Mouse (Mus musculus) neural tube, embryonic 14.5 days (tissue): ENCODE results near the gene Cd3eap. TPM values are rescaled to one million over a fixed set of nuclear protein-coding genes. Genes with fewer than 3 reads are reported as not detected.

ENCODE experiments used
- ATAC-seq: fragments of 200-750 bp; cut with Nextera tagmentation; 2 replicates; pipeline ENCODE4 v1.8.0; 2017; ENCODE audit warnings: low read depth, mild to moderate bottlenecking, moderate TSS enrichment, moderate library complexity
- H3K27ac ChIP-seq: fragments of 300-500 bp; sonication (generic); 2 replicates; pipeline ENCODE4 v1.5.1; 2014; ENCODE audit warnings: low read depth, mild to moderate bottlenecking, control low read depth, low read length, moderate library complexity, mixed read lengths
- H3K27me3 ChIP-seq: fragments of 300-500 bp; sonication (generic); 2 replicates; pipeline ENCODE4 v1.6.1; 2014; ENCODE audit warnings: low read length; ENCODE audit not compliant: control insufficient read depth, insufficient read depth
- H3K36me3 ChIP-seq: fragments of 300-500 bp; sonication (generic); 2 replicates; pipeline ENCODE4 v1.6.1; 2014; ENCODE audit warnings: low read length, mixed read lengths; ENCODE audit not compliant: control insufficient read depth, insufficient read depth
- H3K4me1 ChIP-seq: fragments of 300-500 bp; sonication (generic); 2 replicates; pipeline ENCODE4 v1.6.1; 2014; ENCODE audit warnings: low read length; ENCODE audit not compliant: control insufficient read depth, insufficient read depth
- H3K4me2 ChIP-seq: fragments of 300-500 bp; sonication (generic); 2 replicates; pipeline ENCODE4 v1.6.1; 2014; ENCODE audit warnings: mild to moderate bottlenecking, low read depth, low read length, control low read depth
- H3K4me3 ChIP-seq: fragments of 300-500 bp; sonication (generic); 2 replicates; pipeline ENCODE4 v1.5.1; 2014; ENCODE audit warnings: low read depth, low read length, control low read depth, mixed read lengths
- H3K9ac ChIP-seq: fragments of 300-500 bp; sonication (generic); replicated peaks from 2 replicates; pipeline ENCODE4 v1.6.1; 2014; ENCODE audit warnings: low read depth, mild to moderate bottlenecking, control low read depth, low read length, mixed read lengths
- H3K9me3 ChIP-seq: fragments of 300-500 bp; sonication (generic); 2 replicates; pipeline ENCODE4 v1.6.1; 2016; ENCODE audit warnings: low read length; ENCODE audit not compliant: control insufficient read depth
- whole genome bisulfite sequencing: fragments of 180-500 bp; shearing (Covaris S2); extraction: QIAGEN DNeasy Blood & Tissue Kit; methylation state at CpG from one replicate; pipeline ENCODE4 v1.1.7; 2014; 5-methylcytosine and 5-hydroxymethylcytosine counted together
- polyA plus RNA-seq: library from polyadenylated mRNA; unstranded; fragments of >200 nt; fragmentation: Nextera tagmentation; extraction: Ambion mirVana; gene quantifications from 2 replicates; pipeline ENCODE4 v1.2.1, GENCODE M21; 2014

Gene Cd3eap
- polyA plus RNA-seq, 1 experiment from 2014 or later = 21.5 TPM

- Histone ChIP-seq H3K4me3 (peak overlapping the region; percentile 37), H3K9ac (0 out of 2 replicates have a peak overlapping the region, but pooled peaks have one; percentile 17), H3K4me2 (peak overlapping the region; percentile 91), H3K27ac (no peak overlapping the region), H3K27me3 (peaks cover 6% of the 10 kb centered on the region), H3K4me1 (peaks cover 28% of the 10 kb centered on the region; the same call in 1 of the 2 replicates), H3K36me3 (no peaks in the 10 kb centered on the region), H3K9me3 (no peaks in the 10 kb centered on the region)
- WGBS = under 1% methylated on average over 27 of the region's 27 CpGs
- peak; percentile 15; the same call in 1 of the 2 replicates for ATAC-seq
Observed at GRCm38 (mm10) chr7:19342481-19343027, 16.7 kb downstream of the Cd3eap start.

- H3K4me3 ChIP-seq = peak overlapping the region; percentile 37
- H3K27ac ChIP-seq = no peak overlapping the region
- peaks cover 6% of the 10 kb centered on the region for H3K27me3 ChIP-seq
- H3K4me1 ChIP-seq = peaks cover 28% of the 10 kb centered on the region; the same call in 1 of the 2 replicates
- H3K4me2 ChIP-seq = peak overlapping the region; percentile 91
- H3K36me3 ChIP-seq = no peaks in the 10 kb centered on the region
- H3K9me3 ChIP-seq = no peaks in the 10 kb centered on the region
- H3K9ac ChIP-seq = peak overlapping the region; percentile 34; the same call in 1 of the 2 replicates
- WGBS = 1% methylated on average over 41 of the region's 41 CpGs
- no peak for ATAC-seq
Observed at GRCm38 (mm10) chr7:19341761-19342409, 17.4 kb downstream of the Cd3eap start.

DNA sequence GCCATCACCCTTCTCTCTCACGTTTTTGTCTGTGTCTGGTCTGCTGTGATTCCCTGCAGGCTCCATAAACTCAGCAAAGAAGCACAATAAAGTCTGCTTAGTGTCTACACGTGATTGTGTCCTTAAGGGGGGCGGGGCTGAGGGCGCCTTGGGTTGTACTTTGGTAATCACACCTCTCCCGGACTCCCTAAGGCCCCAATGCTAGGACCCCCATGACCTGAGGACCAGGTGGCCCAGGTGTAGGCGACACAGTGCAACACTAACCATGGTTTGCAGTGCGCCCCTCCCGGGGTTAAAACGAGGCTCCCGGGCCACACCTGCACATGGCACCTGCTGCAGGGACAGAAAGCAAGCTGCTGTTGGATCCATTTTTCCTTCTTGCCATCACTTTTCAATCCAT lies 18.0 kb downstream of the Cd3eap start:
- no peak for ATAC-seq
- no peak overlapping the region for H3K4me3 ChIP-seq
- no peak overlapping the region for H3K9ac ChIP-seq
- H3K9me3 ChIP-seq = no peaks in the 10 kb centered on the region
- 17% methylated on average over 10 of the region's 10 CpGs for WGBS
- no peaks in the 10 kb centered on the region for H3K36me3 ChIP-seq
- peak overlapping the region; percentile 91 for H3K4me2 ChIP-seq
- no peak overlapping the region for H3K27ac ChIP-seq
- peaks cover 6% of the 10 kb centered on the region for H3K27me3 ChIP-seq
- H3K4me1 ChIP-seq = peaks cover 24% of the 10 kb centered on the region; the same call in 1 of the 2 replicates

DNA sequence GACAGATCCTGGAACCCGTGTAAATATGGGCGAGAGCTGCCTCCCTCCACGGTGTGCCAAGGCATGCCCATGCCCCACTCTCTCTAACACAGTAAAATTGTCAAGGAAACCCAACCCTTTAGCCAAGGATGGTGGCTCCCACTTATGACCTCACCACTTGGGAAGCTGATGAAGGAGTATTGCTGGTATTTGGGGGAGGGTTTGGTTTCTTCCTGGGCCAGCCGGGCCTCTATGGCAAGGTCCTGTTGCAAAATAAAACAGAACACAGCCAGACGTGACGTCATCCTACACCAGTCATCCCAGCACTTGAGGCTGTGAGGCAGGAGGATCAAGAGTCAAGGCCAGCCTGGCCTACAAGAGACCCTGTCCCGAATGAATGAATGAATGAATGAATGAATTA lies 20.7 kb downstream of the Cd3eap start:
- no peak for ATAC-seq
- no peaks in the 10 kb centered on the region for H3K9me3 ChIP-seq
- peaks cover 6% of the 10 kb centered on the region for H3K27me3 ChIP-seq
- H3K4me2 ChIP-seq = no peak overlapping the region
- no peaks in the 10 kb centered on the region for H3K36me3 ChIP-seq
- no peak overlapping the region for H3K4me3 ChIP-seq
- no peak overlapping the region for H3K9ac ChIP-seq
- H3K4me1 ChIP-seq = peaks cover 14% of the 10 kb centered on the region
- WGBS = 81% methylated on average over 7 of the region's 7 CpGs
- H3K27ac ChIP-seq = no peak overlapping the region

- H3K4me2 ChIP-seq = no peak overlapping the region
- no peak for ATAC-seq
Observed at GRCm38 (mm10) chr7:19338060-19338459, 21.2 kb downstream of the Cd3eap start.

DNA sequence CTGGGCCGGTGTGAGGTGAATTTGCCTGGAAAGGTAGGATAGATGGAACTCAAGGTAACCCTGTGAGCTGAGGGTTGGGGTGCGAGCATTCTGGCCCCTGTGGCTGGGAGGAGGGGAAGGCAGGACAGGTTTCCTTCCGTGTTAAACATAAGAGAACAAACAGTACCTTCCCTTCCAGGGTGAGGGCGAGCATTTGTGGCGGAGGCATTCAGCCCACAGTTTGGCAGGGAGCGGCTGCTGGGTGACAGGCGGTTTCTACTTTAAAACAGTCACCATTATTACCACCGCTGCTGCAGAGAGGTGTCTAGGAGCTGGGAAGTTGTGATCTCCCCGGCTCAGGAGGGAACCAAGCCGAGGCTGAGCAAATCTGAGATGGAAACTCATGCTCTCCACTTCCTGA lies 22.2 kb downstream of the Cd3eap start:
- WGBS = 59% methylated on average over 10 of the region's 10 CpGs
- Histone ChIP-seq H3K4me2 (no peak overlapping the region), H3K4me1 (peaks cover 12% of the 10 kb centered on the region), H3K9ac (no peak overlapping the region), H3K27ac (no peak overlapping the region), H3K4me3 (no peak overlapping the region), H3K36me3 (no peaks in the 10 kb centered on the region), H3K27me3 (peaks cover 6% of the 10 kb centered on the region), H3K9me3 (no peaks in the 10 kb centered on the region)
- no peak for ATAC-seq

More at GRCm38 (mm10) chr7:19338060-19338459, 21.2 kb downstream of the Cd3eap start:
- Histone ChIP-seq H3K36me3 (no peaks in the 10 kb centered on the region), H3K4me3 (no peak overlapping the region), H3K27ac (no peak overlapping the region), H3K4me1 (peaks cover 16% of the 10 kb centered on the region), H3K9me3 (no peaks in the 10 kb centered on the region), H3K9ac (no peak overlapping the region), H3K27me3 (peaks cover 6% of the 10 kb centered on the region)
- 59% methylated on average over 2 of the region's 2 CpGs for WGBS

DNA sequence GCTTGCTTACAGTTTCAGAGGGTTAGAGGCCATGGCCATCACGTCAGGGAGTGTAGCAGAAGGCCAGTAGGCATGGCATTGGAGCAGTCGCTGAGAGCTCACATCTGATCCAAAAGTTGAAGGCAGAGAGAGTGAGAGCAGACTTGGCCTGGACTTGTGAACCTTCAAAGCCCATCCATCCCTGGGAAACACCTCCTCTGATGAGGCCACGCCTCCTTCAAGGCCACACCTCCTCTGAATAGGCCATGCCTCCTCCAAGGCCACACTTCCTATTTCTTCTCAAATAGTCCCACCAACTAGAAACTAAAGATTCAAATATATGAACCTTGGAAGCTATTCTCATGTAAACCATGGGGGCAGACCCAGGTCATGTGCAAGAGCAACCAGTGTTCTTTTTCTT lies 23.7 kb downstream of the Cd3eap start:
- Histone ChIP-seq H3K27ac (no peak overlapping the region), H3K9ac (no peak overlapping the region), H3K9me3 (no peaks in the 10 kb centered on the region), H3K27me3 (no peaks in the 10 kb centered on the region), H3K4me2 (no peak overlapping the region), H3K4me1 (peaks cover 4% of the 10 kb centered on the region), H3K4me3 (no peak overlapping the region), H3K36me3 (no peaks in the 10 kb centered on the region)
- no peak for ATAC-seq
- 39% methylated on average over 3 of the region's 3 CpGs for WGBS

DNA sequence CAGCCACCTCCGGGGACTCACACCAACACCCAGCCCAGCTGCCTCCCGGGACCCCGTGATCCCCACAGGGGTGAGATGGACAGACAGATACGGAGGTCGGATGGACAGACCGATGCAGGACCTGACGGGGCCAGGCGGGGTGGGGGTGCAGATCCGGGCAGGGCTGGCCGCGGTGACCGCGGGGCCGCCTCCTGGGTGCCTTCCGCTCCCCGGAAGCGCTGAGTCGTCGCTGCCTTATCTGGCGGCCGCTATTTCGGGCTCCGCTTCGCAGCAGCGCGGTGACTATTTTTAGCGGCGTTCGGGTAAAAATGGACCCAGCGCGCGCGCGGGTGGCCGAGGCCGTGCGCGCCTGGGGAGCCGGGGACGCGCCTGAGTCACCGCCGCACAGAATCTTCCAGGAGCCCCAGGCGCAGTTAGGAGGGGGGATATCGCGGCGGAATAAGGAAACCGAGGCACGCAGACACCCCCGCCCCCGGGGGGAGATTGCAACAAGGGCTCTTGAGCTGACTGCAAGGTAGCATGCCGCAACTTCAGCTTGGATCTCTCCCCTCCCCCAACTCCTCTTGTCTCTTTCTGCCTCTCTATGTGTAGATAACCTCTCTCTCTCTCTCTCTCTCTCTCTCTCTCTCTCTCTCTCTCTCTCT lies 26.5 kb downstream of the Cd3eap start:
- ATAC-seq = peak; percentile 50
- Histone ChIP-seq H3K4me2 (peak overlapping the region; percentile 69), H3K9me3 (no peaks in the 10 kb centered on the region), H3K4me1 (peaks cover 4% of the 10 kb centered on the region), H3K4me3 (peak overlapping the region; percentile 61), H3K27me3 (no peaks in the 10 kb centered on the region), H3K36me3 (no peaks in the 10 kb centered on the region), H3K9ac (peak overlapping the region; percentile 92), H3K27ac (peak overlapping the region; percentile 78)
- WGBS = under 1% methylated on average over 52 of the region's 52 CpGs

DNA sequence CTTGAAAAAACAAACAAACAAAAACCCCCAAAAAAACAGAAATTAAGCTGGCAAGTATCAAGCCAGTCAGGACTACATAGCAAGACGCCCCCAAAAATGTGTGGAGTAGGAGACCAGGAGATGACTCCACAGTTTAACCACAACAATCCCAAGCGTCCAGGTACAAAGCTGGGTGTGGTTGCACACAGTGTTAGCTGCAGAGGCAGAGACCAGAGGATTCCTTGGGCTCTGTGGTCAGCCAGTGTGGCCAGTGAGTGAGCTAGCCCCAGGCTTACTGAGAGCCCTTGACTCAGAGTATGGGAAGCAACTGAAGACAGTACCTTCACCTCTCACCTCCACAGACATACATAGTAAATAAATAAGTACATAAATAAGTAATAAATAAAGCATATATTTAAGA lies 27.4 kb downstream of the Cd3eap start:
- Histone ChIP-seq H3K4me2 (no peak overlapping the region), H3K27ac (no peak overlapping the region), H3K27me3 (no peaks in the 10 kb centered on the region), H3K4me3 (no peak overlapping the region), H3K9me3 (no peaks in the 10 kb centered on the region), H3K9ac (no peak overlapping the region), H3K36me3 (no peaks in the 10 kb centered on the region), H3K4me1 (peaks cover 8% of the 10 kb centered on the region)
- 66% methylated on average over 2 of the region's 2 CpGs for WGBS
- ATAC-seq = no peak
